Mouse (Mus musculus): ENCODE data around the gene Tlr12. TPM values are rescaled to one million over a fixed set of nuclear protein-coding genes. Genes with fewer than 3 reads are reported as not detected.

Tlr12 gene
- 4.3 TPM for polyA plus RNA-seq (2017; shearing (Covaris generic))

DNA sequence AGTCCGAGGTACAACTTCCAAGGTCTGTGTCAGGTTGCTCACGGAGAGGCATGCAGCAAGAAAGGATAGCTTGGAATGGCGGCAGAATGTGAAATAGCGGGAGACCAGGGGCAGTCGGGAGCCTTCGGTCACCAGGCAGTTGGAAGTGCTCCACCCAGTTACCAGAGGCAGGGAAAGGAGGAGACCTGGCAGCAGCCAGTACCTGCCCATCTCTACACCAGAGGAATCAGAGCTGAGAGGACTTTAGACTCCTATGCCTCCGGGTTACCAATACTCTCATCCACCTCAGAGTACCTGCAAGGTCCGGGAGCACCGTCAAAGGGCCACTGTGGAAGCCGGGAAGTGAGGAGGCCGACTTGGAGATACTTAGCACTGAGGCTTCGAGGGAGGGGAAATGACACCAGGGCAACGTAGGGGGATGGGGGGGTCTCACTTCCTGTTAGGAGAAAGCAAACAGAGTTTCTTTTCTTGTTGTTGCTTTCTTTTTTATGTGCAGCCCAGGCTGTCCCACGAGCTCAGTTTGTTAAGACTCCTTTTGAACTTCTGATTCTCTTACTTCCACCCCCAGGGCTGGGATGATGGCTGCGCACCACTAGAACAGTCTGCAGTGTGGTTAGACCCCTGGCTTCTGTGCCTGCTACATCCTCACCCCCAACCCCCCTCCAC is at the start of gene Tlr12:
Gene Tlr12, minus strand, starts transcription at position 374 of the 666 bp plus-strand sequence.

DNA sequence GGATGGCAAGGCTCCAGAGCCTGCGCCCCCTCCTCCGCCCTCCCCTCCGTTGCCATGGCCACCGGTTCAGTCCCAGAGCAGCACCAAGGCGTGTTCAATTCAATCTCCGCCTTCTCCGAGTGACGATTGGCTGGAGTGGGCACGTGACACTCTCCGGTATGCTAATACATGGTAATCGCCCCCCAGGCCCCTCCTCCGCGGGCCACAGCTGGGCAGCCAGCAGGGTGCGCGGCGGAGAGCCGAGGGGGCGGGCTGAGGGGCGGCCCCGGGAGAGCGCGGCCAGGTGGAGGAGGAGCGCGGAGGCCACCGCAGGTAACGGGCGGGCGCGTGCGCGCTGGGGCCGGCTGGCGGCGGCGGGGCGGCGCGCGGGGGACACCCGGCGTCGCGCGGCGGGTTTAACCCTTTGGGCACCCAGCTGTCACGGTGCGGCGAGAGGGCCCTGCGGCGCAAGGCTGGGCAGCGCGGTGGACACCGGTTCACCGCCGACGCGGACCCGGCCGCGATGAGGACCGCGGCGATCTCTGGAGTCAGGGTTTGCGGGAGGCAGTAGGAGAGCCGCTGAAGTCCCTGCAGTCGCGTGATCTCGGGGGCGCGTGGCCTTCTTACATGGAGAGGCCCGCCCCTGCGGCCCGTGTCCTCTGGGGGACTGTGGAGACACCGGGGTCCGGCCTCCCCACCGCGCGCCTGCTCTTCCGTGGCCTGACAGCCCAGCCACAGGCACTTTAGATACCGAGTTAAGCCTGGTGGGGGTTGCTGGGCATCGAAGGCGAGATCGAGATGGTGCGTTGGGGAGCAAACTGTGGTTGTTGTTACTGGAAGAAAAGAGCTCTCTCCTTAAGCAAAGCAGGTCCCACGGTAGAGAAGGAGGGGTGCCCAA is 36.3 kb upstream of the Tlr12 start, which contains the start of gene Phc2:
Gene Phc2, plus strand, starts transcription at position 198 of the 877 bp plus-strand sequence.

DNA sequence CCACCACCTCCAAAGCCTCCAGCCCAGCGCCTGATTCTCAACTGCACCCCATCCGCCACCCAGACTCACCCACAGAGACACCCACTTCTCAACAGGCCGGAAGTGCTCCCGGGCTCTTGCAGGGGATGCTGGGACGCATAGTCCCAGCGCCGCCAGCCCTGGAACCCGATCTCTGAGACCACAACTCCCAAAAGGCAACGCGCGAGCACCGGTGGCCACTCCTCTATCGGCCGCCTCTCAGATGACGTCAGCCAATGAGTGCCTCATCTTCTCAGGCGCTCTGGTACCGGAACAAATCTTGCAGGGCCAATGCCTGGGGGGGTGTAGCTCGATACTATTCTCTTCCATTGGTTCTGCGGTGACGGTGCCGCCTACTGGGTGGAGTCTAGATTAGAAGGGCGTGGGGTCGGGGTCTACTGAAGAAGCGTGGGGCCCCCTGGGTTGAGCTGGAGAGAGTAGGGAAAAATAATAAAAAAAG is 8.5 kb downstream of the Tlr12 start, which contains the start of gene Zscan20:
Gene Zscan20, minus strand, starts transcription at position 174 of the 478 bp plus-strand sequence.

Other genes starting within 250 kb of the Tlr12 start
- 15.1 TPM for gene Zscan20, start 8.5 kb downstream of the Tlr12 start, polyA plus RNA-seq (2017; shearing (Covaris generic))
- 9.0 TPM for gene Phc2, start 36.1 kb upstream of the Tlr12 start, polyA plus RNA-seq (2017; shearing (Covaris generic))
- gene A3galt2, start 136.7 kb upstream of the Tlr12 start, polyA plus RNA-seq (2017; shearing (Covaris generic)), result not detected
- 21.4 TPM for gene Zfp362, start 187.4 kb upstream of the Tlr12 start, polyA plus RNA-seq (2017; shearing (Covaris generic))

Data from activated CD4-positive, CD25-positive, alpha-beta regulatory T cell, adult 9 weeks (primary cell).